In the genomic region with DNA sequence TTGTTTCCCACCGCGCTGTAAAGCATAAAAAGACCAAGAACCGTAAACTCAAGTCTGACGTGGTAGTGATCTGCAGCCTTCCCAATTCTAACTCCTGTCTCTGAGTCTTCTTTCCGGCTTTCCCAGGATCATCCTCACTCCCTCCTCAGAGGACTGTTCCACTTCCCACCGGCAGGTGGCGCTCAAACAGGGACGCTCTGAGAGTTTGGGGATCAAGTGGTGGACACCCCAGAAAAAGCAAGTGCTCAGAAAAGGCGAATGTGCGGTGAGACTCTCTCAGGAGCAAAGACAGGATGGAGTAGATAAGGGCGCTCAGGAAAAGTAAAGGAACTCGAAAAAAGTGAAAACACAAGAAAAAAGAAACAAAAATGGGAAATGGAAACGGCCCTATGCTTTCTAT, we compare ENCODE assay signal across 8 mouse cellular contexts. TPM values are rescaled to one million over a fixed set of nuclear protein-coding genes. Genes with fewer than 3 reads are reported as not detected.
DNase-seq lines count a peak whose midpoint lies in the region; ATAC-seq and TF ChIP-seq lines count a peak whose summit lies in the region.

No protein-coding gene starts in this region.

- ATAC-seq in heart, embryonic 11.5 days (replicated peaks; ENCODE audit: insufficient number of reproducible peaks, low FRiP score, low TSS enrichment), result no peak
- no peak for ATAC-seq in kidney, embryonic 15.5 days (replicated peaks; ENCODE audit: low FRiP score)
- ATAC-seq in liver, embryonic 16.5 days (ENCODE audit: low read depth), result no peak

- 0 out of 2 replicates have a peak overlapping the region, but pooled peaks have one; percentile 11 for H3K9ac ChIP-seq in heart, embryonic 11.5 days (ENCODE audit: low read depth, low read length)
- H3K9ac ChIP-seq in kidney, embryonic 15.5 days, result no peak overlapping the region
- no peak overlapping the region; the same call in 1 of the 2 replicates for H3K9ac ChIP-seq in liver, embryonic 16.5 days (ENCODE audit: low read depth, low read length)

- TF ChIP-seq CTCF in olfactory bulb, adult 2 months (IDR thresholded peaks at IDR 0.05; ENCODE audit: insufficient read depth, low read depth, low read length), result peak; percentile 91

- peaks cover 50% of the 10 kb centered on the region for H3K4me1 ChIP-seq in embryonic facial prominence, embryonic 10.5 days
- H3K4me1 ChIP-seq in heart, embryonic 11.5 days (ENCODE audit: control insufficient read depth, insufficient read depth, low read length), result no peaks in the 10 kb centered on the region
- H3K4me1 ChIP-seq in kidney, embryonic 15.5 days, result peaks cover 37% of the 10 kb centered on the region
- H3K4me1 ChIP-seq in liver, embryonic 16.5 days (ENCODE audit: control insufficient read depth, low read depth, low read length), result no peaks in the 10 kb centered on the region; the same call in 1 of the 2 replicates
- peaks cover 9% of the 10 kb centered on the region for H3K4me1 ChIP-seq in olfactory bulb, adult 2 months (ENCODE audit: control insufficient read depth, insufficient read depth, low read length)

- H3K4me2 ChIP-seq in heart, embryonic 11.5 days, result peak overlapping the region; percentile 59
- peak overlapping the region; percentile 48 for H3K4me2 ChIP-seq in kidney, embryonic 15.5 days
- peak overlapping the region; percentile 48 for H3K4me2 ChIP-seq in liver, embryonic 16.5 days (ENCODE audit: low read depth, low read length)

- DNase-seq in CD4-positive helper T cell, adult 2 months (ENCODE audit: low read depth, low spot score), result peak; percentile 15
- DNase-seq in adrenal gland, postnatal 14 days, result peak; percentile 82
- DNase-seq in embryonic facial prominence, embryonic 10.5 days (ENCODE audit: low spot score), result peak; percentile 58
- peak; percentile 77 for DNase-seq in thymus, postnatal 4 days

- 0 out of 2 replicates have a peak overlapping the region, but pooled peaks have one; percentile 21 for H3K4me3 ChIP-seq in embryonic facial prominence, embryonic 10.5 days
- H3K4me3 ChIP-seq in heart, embryonic 11.5 days (ENCODE audit: low read depth, low read length), result peak overlapping the region; percentile 29; the same call in 1 of the 2 replicates
- H3K4me3 ChIP-seq in kidney, embryonic 15.5 days (replicated peaks), result peak overlapping the region; percentile 6
- H3K4me3 ChIP-seq in liver, embryonic 16.5 days (ENCODE audit: low read depth, low read length), result peak overlapping the region; percentile 18; the same call in 1 of the 2 replicates
- H3K4me3 ChIP-seq in olfactory bulb, adult 2 months (ENCODE audit: insufficient read depth, low read depth, low read length), result no peak overlapping the region

- TF ChIP-seq POLR2A in olfactory bulb, adult 2 months (IDR thresholded peaks at IDR 0.05; ENCODE audit: insufficient read depth, low read depth, low read length), result no peak

- H3K9me3 ChIP-seq in embryonic facial prominence, embryonic 10.5 days, result no peaks in the 10 kb centered on the region; the same call in 1 of the 2 replicates
- H3K9me3 ChIP-seq in heart, embryonic 11.5 days (replicated peaks; ENCODE audit: control insufficient read depth, low read length), result no peaks in the 10 kb centered on the region
- H3K9me3 ChIP-seq in kidney, embryonic 15.5 days (replicated peaks), result no peaks in the 10 kb centered on the region
- H3K9me3 ChIP-seq in liver, embryonic 16.5 days (replicated peaks; ENCODE audit: control insufficient read depth, low read length), result no peaks in the 10 kb centered on the region

- H3K27me3 ChIP-seq in embryonic facial prominence, embryonic 10.5 days (replicated peaks; ENCODE audit: low read depth, poor library complexity, severe bottlenecking), result no peaks in the 10 kb centered on the region
- H3K27me3 ChIP-seq in heart, embryonic 11.5 days (ENCODE audit: control insufficient read depth, insufficient read depth, low read length), result no peaks in the 10 kb centered on the region
- H3K27me3 ChIP-seq in kidney, embryonic 15.5 days, result no peaks in the 10 kb centered on the region
- H3K27me3 ChIP-seq in liver, embryonic 16.5 days (ENCODE audit: control insufficient read depth, insufficient read depth, low read depth, low read length), result no peaks in the 10 kb centered on the region

- WGBS in embryonic facial prominence, embryonic 10.5 days, result 31% methylated on average over 13 of the region's 13 CpGs
- 19% methylated on average over 13 of the region's 13 CpGs for WGBS in heart, embryonic 11.5 days (ENCODE audit: insufficient replicate concordance)
- WGBS in kidney, embryonic 15.5 days, result 23% methylated on average over 13 of the region's 13 CpGs
- 28% methylated on average over 13 of the region's 13 CpGs for WGBS in liver, embryonic 16.5 days (ENCODE audit: insufficient replicate concordance)
- 33% methylated on average over 13 of the region's 13 CpGs for WGBS in olfactory bulb, adult 2 months

- H3K27ac ChIP-seq in embryonic facial prominence, embryonic 10.5 days (replicated peaks), result no peak overlapping the region
- no peak overlapping the region for H3K27ac ChIP-seq in heart, embryonic 11.5 days (ENCODE audit: low read depth, low read length)
- H3K27ac ChIP-seq in kidney, embryonic 15.5 days, result peak overlapping the region; percentile 24; the same call in 1 of the 2 replicates
- H3K27ac ChIP-seq in liver, embryonic 16.5 days (ENCODE audit: low read length), result no peak overlapping the region
- H3K27ac ChIP-seq in olfactory bulb, adult 2 months (ENCODE audit: insufficient read depth, low read depth, low read length), result no peak overlapping the region

- peaks cover 25% of the 10 kb centered on the region for H3K36me3 ChIP-seq in embryonic facial prominence, embryonic 10.5 days (replicated peaks)
- H3K36me3 ChIP-seq in heart, embryonic 11.5 days (ENCODE audit: control insufficient read depth, insufficient read depth, low read length), result no peaks in the 10 kb centered on the region
- H3K36me3 ChIP-seq in kidney, embryonic 15.5 days, result peaks cover 15% of the 10 kb centered on the region
- no peaks in the 10 kb centered on the region for H3K36me3 ChIP-seq in liver, embryonic 16.5 days (ENCODE audit: control insufficient read depth, insufficient read depth)

RNA-seq across cellular contexts. Expression of a gene that starts 39.4 kb away (rescaled TPM):
- total RNA-seq in adrenal gland, postnatal 14 days (2021), result 84.8 and 103 TPM in 2 replicates
- polyA plus RNA-seq in embryonic facial prominence, embryonic 10.5 days (2016; fragmentation: Nextera tagmentation; extraction: Ambion mirVana), result 313 and 320 TPM in 2 replicates
- 296 and 323 TPM in 2 replicates for polyA plus RNA-seq in heart, embryonic 11.5 days (2014; fragmentation: Nextera tagmentation; extraction: Ambion mirVana)
- polyA plus RNA-seq in kidney, embryonic 15.5 days (2015; fragmentation: Nextera tagmentation; extraction: Ambion mirVana), result 240 and 241 TPM in 2 replicates
- 109 and 113 TPM in 2 replicates for polyA plus RNA-seq in liver, embryonic 16.5 days (2015; fragmentation: Nextera tagmentation; extraction: Ambion mirVana)
- not detected in 2 replicates for polyA plus RNA-seq in olfactory bulb, adult 2 months (2012; ENCODE audit: insufficient read depth, insufficient read length, low replicate concordance, missing spikeins)

Comparison
In these comparisons a context has a peak if more than half of its experiments do, and no peak if none do; other contexts are left out.
1. DNase-seq: peak in every context shown above with its lines; median percentile 82 in adrenal gland, postnatal 14 days; 77 in thymus, postnatal 4 days; 58 in embryonic facial prominence, embryonic 10.5 days; 15 in CD4-positive helper T cell, adult 2 months.
2. RNA of a gene that starts 39.4 kb away (polyA plus RNA-seq): 296 to 323 TPM in heart, embryonic 11.5 days, 313 to 320 TPM in embryonic facial prominence, embryonic 10.5 days, 240 to 241 TPM in kidney, embryonic 15.5 days and 109 to 113 TPM in liver, embryonic 16.5 days; not detected in olfactory bulb, adult 2 months; every median in the first group is over 100 times any median in the second.
3. Peak in every context shown above with its lines, with median percentiles within 50 percentile points of each other: H3K4me2 ChIP-seq.